Mouse (Mus musculus): ENCODE measurements around the gene Lmna.

The Lmna gene

DNA sequence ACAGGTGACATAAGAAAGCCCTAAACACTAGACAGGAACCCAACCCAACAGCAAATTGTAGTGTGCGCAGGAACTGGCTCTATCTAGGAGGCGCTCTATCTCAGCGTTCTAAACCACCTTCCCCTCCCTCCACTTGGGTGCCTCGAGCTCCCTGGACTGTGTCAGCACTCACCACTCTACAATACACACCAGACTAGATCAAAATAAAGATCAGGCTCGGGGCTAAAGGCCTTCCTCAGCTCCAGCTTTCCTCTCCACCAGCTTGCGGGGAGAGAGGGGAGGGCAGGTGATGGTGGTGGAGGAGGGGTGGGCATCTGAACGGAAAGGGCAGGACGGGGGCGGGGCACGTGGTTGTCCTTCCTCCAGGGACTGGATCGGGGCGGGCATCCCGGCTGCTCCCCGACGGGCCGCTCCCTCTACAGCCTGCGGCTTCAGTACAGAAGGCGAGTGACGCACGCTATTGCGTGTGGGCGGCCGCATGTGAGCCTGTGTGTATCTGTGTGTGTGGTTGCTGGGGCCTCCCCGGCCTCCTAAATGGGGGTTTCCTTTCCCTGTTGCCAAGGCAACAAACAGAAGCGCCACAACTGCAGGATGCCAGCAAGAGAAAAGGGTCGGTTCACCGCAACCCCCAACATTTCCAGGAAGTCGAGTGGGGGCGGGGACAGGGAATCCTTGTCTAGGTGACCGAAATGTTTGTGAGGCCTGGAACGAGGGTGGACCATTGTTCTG, at the start of gene Lmna:
Gene Lmna, minus strand, starts transcription at position 265 of the 729 bp plus-strand sequence.
- DNase-seq = peak; percentile 99

DNA sequence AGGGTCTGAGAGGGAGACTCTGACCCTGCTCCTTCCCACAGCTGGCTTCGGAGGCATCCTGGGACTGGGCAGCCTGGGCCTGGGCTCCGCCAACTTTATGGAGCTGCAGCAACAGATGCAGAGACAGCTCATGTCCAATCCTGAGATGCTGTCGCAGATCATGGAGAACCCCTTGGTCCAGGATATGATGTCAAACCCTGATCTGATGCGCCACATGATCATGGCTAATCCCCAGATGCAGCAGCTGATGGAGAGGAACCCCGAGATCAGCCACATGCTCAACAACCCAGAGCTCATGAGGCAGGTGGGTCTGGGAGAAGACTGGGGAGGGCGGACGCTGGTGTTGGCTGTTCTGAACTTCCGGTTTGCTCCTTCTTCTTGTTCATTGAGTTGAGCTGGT, 46.9 kb upstream of the Lmna start:
- DNase-seq = no peak

GRCm38 (mm10) chr3:88555731-88556130, 46.0 kb upstream of the Lmna start:
- no peak for DNase-seq

- DNase-seq = no peak
Observed at GRCm38 (mm10) chr3:88555069-88555605, 45.4 kb upstream of the Lmna start.

GRCm38 (mm10) chr3:88553880-88554586, 44.3 kb upstream of the Lmna start:
- DNase-seq = peak; percentile 56

DNA sequence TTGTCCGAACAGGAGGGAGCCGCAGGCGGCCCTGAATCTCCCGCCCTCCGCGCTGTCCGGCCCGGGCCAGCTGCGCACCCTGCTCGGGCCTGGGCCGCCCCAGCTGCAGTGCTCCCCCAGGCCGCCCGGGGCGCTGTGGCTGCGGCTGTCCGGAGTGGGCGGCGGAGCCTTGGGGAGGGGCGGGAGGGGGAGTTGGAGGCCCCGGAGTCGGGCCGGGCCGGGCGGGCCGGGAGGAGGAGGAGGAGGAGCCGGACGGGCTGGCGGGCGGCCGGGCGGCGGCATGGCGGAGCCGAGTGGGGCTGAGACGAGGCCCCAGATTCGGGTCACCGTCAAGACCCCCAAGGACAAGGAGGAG, 43.7 kb upstream of the Lmna start, which contains the start of gene Ubqln4:
Gene Ubqln4, plus strand, starts transcription at position 234 of the 355 bp plus-strand sequence.
- DNase-seq = peak; percentile 94

GRCm38 (mm10) chr3:88552676-88553524, 43.1 kb upstream of the Lmna start, which contains the start of gene Lamtor2:
Lamtor2 (minus strand) TSS chr3:88553074.
- DNase-seq = peak; percentile 99

- no peak for DNase-seq
Observed at GRCm38 (mm10) chr3:88552082-88552645, 42.4 kb upstream of the Lmna start.

DNA sequence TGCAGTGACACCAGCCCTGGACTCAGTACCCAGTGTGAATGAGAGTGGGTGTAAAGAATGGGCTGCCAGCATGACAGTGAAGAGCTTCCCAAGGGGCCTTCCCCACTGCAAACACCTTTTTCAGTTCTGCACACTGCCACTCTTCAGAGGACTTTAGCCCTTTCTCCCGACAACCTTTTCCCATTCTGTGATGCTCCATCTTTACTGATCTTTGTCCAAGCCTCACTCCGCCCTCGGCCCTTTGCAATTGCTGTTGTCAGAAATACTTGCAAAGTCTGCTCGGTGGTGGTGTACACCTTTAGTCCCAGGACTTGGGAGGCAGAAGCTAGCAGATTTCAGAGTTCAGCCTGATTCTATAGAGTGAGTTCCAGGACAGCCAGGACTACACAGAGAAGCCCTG, 41.8 kb upstream of the Lmna start:
- DNase-seq = no peak

DNA sequence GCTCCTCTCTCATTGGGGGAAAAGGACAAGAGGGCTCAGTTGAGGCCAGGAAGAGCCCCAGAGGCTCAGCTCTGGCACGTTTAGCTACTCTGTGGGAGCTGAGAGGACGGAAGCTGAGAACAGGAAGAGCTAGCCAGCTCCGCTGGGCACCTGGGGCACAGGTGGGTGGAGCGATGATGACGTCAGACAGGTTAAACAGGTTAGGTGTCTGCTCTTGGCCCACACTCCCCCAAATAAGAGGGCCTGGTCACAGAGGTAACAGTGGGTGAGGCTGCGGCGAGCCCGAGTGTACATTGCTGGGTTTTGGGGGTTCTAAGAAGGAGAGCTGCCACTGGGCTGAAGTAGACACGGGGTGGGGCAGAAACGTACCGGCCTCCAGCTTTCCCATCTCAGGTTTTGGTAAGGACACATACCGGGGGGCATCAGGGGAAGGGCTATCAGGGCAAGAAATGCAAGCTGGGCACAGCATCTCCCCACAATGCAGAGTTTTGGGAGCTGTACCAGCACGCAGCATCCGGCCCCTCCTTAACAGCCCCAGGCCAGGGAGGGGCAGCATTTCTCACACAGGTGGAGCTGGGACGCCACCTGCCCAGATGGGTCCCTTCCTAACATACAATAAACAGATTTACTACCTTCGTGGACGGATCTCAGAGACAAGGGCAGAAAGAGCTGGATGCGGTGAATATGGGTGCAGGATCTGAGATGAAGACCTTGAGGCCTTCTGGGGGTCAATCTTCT, 38.6 kb upstream of the Lmna start, which contains the start of gene Rab25:
Gene Rab25, minus strand, starts transcription at position 121 of the 738 bp plus-strand sequence.
- peak; percentile 79 for DNase-seq

- no peak for DNase-seq
Observed at GRCm38 (mm10) chr3:88546674-88547418, 37.1 kb upstream of the Lmna start.

GRCm38 (mm10) chr3:88544955-88545591, 35.3 kb upstream of the Lmna start:
- no peak for DNase-seq

DNA sequence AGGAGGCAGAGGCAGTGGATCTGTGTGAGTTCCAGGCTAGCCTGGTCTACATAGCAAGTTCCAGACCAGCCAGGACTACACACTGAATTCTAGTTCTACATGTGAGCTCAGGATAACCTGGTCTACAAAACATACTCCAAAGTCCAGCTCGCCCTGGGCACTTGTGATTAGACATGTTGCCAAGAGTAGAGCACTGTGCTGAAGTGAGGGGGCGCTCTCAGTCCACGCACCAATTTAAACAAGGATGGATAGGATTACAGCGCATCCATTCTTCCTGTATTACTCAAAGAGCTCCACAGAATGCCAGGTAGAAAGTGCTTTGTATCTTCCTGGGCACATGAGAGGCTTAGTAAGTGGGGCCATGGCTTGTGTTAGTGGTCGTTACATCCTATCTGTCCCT, 34.8 kb upstream of the Lmna start:
- DNase-seq = peak; percentile 63

DNA sequence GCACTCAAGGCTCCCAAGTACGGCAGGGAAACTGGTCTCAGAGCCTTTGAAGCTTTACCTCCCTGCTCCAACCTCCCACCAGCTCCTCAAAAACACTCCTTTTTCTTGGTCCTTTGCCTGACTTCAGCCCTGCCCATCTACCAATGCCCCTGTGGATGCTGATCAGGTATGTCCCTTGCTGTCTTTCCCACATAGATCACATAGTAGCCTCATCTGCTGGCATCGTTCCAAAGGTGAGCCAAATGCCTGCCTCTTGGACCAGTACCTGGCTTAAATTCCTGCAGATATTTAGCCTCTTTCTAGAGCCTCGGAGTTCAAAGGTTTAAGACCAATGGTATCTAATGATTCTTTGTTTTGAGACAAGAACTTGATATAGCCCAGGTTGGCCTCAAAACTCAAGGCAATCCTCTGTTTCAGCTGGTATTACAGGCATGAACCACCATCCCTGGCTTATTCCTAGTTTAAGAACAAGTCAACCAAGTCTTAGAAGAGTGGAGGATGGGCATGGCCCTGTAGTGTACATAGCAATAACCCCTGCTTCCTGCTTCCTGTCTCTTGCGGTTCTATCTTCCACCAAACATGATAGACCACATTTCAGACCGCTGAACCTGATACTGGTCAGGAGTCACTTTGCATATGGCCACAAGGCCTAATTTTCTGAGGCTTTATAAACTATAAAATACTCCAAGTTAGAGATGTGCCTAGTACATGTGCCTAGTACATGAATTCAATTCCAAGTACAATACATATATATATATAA, 34.1 kb upstream of the Lmna start:
- DNase-seq = no peak

DNA sequence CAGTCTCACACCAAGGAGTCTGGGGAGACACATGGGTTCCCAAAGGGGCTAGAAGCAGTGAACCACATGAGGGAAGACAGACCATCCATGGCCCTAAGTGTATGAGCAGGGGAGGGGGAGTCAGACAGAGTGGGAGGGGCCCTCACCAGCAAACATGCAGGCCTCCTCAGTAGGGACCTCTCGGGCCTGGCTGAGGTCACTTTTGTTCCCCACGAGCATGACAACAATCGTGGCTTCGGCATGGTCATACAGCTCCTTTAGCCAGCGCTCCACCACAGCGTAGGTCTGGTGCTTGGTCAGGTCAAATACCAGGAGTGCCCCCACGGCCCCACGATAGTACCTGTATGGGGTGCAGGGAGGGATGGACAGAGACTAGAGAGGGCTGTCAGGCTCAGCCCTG, 33.4 kb upstream of the Lmna start:
- no peak for DNase-seq

- DNase-seq = no peak
Observed at GRCm38 (mm10) chr3:88542486-88542885, 32.7 kb upstream of the Lmna start.

DNA sequence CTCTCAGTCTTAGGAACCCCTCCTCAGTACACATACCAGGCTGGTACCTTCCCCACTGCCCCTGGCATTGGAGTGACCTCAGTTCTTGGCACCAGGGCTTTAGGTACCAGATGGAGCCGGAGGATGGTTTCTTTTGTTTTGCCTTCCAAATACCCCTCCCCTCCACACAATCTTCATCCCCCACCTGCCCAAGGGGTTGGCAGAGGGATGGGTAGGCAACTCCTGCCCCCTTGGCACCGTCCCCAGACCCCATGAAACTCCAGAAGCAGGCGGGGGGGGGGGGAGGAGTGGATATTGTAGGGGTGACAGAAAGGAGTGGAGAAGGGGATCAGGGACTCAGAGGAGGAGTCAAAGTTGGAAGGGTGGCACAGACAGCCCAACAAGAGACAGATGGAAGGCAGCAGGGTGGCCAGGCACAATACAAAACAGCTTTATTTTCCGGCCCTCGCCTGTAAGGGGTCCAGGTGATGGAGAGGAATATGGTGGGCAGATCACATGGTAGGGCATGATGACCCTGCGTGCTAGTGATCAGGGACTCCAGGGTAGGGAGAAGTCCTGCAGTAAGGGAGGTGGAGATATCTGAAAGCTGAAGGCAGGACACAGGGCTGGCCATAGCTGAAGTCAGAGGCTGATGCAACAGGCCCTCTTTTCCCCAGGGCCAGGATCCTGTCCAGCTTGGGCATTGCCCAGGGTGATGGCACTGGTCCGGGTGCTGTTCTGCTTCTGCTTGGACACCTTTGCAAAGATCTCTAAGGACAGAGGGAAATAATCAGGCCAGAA, 32.1 kb upstream of the Lmna start:
- DNase-seq = no peak

DNA sequence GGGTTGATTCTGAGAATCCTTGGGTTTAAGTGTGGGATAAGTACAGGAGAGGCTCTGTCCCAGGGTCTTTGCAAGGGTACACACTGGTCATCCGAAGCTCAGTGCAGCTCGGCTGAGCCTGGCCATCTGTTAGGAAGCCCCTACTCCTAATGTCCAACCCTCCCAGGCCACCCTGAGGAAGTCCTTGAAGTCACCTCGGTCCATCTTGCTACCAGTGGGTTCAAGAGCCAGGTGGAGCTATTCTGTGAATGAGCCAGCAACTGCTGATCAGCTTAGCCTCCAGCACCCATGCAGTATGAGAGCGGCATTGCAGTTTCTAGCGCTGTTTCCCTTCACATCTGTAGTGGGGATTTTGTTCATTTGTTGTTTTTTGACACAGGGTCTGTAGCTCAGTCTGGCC, 30.3 kb upstream of the Lmna start:
- no peak for DNase-seq

DNA sequence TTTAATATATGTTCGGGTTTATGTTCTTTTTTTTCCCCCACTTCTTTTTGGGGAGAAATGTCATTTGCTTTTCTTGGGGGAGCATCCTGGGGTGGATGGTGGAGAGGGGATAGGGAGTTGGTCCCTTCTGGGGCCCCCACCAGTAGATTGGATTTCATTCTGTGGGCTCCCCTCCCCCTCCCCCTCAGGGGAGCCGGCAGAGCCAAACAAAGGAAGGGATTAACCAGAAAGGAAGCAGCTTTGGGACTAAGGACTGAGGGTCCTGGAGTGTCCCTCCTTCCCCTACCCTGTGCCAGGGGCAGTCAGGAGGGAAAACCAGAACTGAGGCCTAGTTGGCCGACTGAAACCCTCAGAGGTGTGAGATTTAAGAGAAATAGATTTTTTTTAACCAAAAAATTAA, 29.6 kb upstream of the Lmna start:
- DNase-seq = no peak
